Mouse (Mus musculus): Measurements from ENCODE around the gene Acoxl.

DNA sequence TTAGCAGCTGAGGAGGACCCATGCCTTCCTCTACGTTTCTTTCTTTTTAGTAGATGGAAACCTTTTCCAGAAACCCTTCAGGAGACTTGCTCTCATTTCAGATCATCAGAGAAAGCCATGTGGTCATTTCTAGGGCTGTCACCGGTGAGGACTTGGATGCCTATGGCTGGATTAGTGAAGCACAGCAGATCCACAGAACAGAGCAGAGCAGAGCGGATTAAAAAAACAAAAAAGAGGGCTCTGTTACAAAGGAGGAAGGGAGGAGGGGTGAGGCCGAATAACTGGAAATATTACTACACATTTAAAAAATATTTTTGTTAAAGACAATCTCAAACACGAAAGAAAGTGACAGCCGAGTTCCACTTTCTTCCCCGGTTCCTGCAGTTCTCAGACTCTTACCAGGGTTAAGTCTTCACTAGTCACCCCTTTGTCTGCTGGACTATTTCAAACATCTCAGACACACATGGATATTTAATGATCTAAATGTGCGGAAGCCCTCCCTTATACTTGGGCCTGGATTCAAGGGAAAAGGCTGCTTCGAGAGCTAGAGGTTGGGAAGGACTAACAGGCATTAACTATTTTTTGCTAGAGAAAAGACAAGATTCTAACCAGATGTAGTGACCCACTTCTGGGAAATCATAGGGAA lies 88.1 kb downstream of the Acoxl start:
- TF ChIP-seq CTCF (IDR thresholded peaks at IDR 0.05) (no peak), POLR2A (IDR thresholded peaks at IDR 0.05; ENCODE audit: insufficient read depth, low read depth, low read length) (no peak), EP300 (IDR thresholded peaks at IDR 0.05; ENCODE audit: insufficient read depth, low read depth, low read length) (no peak)

All from heart, adult 2 months (tissue).